Mouse (Mus musculus) granulocyte monocyte progenitor cell, adult 5-6 weeks (primary cell): Measurements from ENCODE around the gene Zdhhc1. TPM values are rescaled to one million over a fixed set of nuclear protein-coding genes. Genes with fewer than 3 reads are reported as not detected.

ENCODE experiments used
- ATAC-seq: replicated peaks from 2 replicates; pipeline ENCODE4 v1.8.0; 2016; ENCODE audit warnings: mild to moderate bottlenecking, moderate TSS enrichment, inconsistent platforms; ENCODE audit not compliant: poor library complexity, severe bottlenecking
- total RNA-seq, 2 experiments: library from RNA; stranded (forward) in 1 of 2; stranded (reverse) in 1 of 2; fragments of 200-712, 200-1000 nt in 1 of 2; fragments of >200 nt in 1 of 2; fragmentation: Nextera tagmentation in 1 of 2; gene quantifications; 2 replicates each; pipeline ENCODE4 v1.2.3; 2014 to 2017

The Zdhhc1 gene
- total RNA-seq, 2 experiments from 2014 or later: 1.8 to 3.6 TPM

DNA sequence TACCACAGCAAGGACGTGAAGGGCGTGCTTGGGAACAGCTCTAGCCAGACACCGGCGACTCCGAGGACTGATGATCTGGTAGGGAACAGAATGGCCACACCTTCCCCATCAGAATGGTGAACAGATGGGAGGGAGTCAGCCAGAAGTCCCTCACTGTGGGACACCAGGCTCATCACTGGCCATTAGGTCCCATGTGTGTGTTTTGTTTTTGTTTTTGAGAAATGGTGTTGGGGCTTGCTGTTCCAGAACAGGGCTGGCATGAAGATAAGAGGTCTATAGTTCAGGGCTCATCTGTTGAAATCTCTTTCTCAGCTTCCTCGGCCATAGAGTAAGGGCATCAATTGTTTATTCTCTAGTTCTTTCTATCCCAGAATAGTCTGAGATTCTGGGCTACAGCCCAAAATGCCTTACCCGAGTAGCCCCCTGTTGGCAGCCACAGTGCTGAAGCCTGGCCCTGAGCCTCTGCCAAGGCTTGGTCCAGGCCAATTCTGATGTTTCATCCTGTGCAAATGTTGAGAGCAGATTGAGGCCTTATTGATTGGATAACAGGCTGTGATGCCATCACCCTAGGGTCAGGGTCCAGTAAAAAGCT is 29.9 kb downstream of the Zdhhc1 start:
- ATAC-seq: no peak

DNA sequence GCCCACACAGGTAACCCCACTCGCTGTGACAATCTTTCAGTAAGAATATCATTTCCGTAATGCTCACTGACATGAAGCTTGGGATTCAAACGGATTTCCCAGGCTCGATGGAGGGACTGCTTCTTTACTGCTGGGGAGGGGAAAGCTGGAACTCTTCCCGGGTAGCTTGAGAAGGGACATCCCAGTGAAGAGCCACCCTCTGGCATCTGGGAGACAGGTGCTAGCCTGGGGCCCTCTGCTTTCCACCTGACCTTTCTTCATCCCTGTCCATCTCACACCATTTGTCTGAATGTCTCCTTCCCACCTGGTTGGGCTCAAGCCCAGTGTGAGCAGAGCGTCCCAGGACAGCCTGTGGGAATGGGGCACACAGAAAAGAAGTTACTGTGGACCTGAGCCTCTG is 30.5 kb downstream of the Zdhhc1 start:
- no peak for ATAC-seq

DNA sequence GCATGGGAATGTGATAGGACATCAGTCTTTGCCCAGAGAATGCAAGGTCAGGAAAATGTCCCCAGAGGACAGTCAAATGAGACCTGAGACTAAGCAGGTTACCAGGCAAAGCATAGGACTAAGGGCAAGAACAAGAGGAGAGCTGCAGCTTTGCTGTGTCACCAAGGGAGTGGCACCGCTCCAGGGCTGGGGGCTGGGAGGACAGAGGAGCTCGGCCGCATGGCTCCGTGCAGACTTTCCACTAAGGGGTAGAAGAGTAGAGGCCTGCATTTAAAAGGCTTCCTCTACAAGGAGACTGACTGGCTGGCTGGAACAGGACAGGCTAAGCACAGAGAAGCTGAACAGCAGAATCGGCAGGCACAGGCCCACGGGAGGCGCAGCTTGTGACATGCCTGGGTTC is 32.1 kb downstream of the Zdhhc1 start:
- no peak for ATAC-seq

DNA sequence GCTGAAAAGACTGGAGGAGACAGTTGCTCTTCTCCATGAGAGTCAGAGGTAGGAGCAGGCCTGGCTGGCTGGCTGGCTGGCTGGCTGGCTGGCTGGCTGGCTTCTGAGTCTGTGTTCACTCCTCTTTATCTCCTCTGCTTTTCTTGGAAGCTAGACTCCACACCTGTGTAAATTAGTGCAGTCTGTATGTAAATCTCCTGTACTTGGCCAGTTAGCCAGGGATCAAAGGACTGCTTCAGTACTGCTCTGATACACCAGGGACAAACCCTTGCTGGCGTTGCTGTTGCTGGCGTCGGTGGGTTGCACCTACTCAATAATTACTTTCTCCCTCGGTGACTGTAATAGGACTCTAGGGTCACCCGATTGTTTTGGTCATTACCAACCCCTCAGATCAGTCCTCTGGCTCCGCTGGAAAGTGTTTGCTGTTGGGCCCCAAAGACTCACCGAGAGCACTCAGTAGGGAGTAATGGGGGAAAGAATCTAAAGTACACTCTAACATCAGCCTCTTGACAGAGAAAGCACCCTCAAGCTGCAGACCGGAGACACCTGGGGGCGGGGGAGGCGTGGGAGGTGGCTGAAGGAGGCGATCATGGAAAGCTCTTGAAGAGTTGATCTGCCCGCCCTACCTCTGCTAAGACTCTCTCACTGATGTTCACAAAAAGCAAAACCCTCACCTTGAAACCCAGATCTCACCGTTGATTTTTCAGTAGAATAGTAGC is 35.5 kb downstream of the Zdhhc1 start:
- ATAC-seq: no peak

DNA sequence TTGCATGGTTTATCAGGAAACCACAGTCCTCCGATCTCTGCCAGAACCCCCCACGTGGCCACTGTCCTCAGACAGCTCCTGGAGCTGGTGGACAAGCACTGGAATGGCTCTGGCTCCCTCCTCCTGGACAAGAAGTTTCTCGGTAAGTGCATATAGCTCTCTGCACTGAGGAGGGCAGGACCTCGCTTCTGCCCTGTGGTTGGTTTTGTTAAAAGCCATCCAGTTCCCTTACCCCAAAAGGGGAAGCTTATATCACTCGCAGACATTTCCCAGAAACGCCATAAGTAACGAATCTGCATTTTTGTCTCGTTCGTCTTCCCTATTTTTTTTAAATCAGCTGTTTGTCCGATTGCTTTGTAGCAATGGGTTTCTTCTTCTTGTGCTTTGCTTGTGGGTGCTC is 41.5 kb downstream of the Zdhhc1 start:
- peak; percentile 85 for ATAC-seq

DNA sequence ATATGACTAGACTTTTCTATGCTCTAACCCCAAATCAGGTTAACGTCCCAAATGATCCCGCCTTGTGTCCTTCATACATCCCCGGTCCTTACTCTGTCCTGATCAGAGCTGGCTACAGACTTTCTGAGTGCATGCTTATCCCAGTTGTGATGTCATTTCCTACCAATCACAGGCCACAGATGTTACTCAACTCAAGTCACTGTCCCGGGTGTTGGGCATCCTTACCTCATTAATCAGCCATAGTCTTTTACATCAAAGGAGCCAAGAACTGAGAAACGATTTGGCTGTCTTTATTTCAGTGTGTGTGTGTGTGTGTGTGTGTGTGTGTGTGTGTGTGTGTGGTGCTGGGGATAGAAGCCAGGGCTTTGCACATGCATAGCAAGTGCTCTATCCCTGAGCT is 42.6 kb downstream of the Zdhhc1 start:
- peak; percentile 72 for ATAC-seq

DNA sequence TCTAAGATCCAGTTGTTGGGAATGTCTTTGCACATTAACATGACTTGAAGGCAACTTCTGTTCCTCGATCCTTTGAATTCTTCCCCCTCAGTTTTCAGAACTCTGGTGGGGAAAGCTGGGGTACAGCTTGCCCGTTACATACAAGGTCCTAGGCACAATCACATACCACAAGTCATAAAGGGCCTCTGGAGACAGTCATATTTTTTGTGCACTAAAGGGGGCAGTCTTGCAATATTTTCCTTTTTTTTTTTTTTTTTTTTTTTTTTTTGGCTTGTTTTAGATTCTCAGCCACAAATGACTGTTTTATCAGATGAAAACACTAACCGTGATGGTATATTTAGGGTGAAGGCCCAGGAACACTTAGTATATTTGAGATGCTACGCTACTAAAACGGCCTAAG is 43.4 kb downstream of the Zdhhc1 start:
- ATAC-seq: peak; percentile 38; the same call in 1 of the 2 replicates

DNA sequence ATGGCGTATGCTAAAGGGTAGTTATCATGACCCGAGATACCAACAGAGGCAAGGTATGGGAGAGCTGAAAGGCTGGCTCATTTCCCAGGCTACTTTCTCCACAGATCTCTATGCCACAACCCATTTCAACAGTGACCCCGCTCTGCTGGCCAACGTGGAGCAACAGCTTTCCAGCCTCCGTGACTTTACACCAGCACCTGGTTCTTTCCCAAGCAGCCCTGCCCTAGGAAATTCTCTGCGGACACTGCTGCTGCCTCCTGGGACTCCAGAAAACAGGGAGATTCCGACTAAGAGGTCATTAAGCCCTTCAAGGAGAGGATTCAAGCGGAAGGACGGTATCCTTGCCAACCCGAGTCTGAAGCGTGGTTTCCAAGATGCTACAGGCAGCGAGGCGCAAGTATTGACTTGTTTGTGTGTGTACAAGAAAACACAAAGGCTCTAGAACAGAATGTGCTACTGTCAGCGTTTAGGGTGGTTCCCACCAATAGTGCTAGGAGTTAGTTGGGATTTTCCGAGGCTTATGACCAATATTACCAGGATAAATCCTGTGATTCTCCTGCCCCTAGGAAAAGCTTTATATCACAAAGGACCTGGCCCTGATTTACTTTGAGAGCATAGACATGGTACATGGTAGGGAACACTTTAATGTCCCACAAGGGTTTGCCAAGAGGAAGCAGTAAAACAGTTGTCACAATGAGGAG is 44.6 kb downstream of the Zdhhc1 start:
- ATAC-seq: no peak

DNA sequence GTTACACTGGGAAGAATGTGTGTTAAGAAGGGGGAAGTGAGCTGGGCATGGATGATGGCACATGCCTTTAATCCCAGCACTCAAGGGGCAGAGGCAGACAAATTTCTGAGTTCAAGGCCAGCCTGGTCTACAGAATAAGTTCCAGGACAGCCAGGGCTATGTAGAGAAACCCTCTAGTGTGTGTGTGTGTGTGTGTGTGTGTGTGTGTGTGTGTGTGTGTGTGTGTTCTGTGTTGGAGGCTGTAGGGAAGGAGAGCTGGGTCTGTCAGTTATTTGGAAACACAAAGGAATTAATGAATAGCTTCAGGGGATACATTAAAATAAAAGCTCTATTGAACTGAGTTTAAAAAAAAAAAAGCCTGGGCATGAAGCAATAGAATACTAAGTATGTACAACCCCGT is 45.7 kb downstream of the Zdhhc1 start:
- ATAC-seq: no peak

DNA sequence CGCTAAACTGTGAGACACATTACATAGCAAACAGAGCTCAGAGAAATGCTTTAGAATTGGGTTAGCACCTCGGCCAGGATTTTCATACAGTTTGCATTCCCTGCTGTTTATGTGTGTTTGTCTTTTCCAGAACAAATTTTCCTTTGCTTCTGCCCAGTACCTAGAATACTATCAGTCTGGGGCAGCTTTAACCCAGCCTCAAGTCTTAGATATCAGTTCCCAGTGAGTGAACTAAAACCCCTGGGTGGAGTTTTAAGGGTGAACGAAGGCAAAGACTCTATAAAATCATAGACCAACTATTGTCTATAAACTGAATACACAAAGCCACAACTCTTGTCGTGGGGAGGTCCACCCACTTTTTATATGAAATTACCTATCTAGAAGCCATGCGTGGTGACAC is 48.1 kb downstream of the Zdhhc1 start:
- no peak for ATAC-seq

DNA sequence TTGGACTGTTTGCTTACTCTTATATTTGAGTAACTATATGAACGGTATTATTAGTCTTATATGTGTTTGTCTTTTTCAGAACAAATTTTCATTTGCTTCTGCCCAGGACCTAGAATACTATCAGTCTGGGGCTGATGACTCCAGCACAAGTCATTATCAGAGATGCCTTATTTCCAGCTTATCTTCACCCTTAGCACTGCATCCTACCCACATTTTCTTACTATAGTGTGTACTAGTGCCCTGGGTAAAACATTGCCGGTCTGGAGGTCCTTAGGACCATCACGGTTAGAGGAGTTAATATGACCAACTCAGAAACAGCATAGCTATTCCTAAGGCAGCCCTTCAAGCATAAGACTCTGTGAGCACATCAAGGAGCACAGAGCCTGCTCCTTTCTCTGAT is 48.5 kb downstream of the Zdhhc1 start:
- ATAC-seq: no peak

DNA sequence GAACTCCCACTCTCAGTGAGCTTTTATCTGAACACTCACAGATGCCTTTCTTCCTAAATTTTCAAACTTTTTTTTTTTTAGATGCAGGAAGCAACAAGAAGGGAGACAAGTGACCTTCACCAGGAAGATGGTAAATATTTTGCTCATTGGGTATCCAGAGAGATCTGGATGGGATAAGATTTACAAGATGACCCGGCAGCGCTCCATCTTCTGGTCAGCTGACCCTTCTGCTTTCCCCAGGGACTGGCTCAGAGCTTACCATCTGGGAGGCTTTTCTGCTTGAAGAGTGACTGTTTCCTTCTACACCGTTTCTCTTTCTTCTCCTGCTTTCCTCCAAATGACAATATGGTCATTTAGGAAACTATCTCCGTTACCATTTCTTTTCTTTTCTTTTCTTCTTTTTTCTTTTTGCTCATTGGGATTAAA is 50.6 kb downstream of the Zdhhc1 start:
- no peak for ATAC-seq

DNA sequence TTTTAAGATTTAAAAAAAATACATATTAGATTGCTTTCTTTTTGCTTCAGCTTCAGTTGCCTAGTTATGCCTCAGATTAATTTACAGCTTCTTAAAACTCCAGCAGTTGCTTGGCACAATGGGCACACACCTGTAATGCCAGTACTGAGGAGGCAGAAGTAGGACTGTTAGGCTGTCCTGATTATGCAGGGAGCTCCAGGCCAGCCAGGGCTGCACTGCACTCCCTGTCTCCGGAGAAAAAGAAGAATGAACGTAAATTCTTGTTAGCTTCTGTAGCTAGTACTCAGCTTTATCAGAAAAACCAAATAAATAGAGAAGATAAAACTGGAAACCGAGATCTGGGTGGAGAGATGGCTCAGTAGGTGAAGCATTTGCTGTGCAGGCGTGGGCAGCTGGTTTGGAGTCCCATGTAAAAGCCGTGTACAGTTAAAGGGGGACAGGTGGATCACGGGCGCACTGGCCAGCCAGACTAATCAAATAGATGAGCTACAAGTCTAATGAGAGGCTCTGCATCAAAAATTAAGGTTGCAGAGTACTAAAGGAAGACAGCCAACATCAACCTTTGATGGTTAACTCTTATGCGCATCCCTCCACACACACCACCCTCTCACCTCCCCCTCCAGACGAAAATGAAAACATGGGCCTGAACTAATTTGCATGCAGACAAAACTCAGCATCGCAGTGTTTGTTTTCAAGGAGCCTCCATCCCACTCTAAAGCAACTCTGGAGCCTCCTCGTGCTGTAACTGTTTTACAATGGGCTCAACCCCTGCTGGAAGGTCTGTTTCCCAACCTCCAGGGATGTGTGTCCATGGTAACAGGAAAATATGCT is 51.2 kb downstream of the Zdhhc1 start:
- ATAC-seq: no peak

DNA sequence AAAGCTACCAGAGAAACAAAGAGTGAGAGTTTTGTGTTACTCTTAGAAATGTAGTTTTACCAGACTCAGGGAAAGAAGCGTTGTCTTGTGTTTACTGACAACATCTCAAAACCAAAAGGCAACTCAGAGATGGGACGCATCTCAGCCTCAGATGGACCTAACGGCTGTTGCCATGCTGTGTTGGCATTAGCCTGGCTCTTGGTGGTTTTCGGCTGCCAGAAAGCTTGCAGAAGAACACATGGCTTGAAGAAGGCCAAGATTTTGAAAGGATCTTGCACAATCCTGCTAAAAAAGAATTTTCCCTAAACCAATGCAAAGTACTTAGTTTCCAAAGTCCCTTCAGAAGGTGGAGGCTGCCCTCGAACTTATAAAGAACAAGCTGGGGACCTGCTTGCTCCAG is 54.0 kb downstream of the Zdhhc1 start:
- ATAC-seq: no peak

DNA sequence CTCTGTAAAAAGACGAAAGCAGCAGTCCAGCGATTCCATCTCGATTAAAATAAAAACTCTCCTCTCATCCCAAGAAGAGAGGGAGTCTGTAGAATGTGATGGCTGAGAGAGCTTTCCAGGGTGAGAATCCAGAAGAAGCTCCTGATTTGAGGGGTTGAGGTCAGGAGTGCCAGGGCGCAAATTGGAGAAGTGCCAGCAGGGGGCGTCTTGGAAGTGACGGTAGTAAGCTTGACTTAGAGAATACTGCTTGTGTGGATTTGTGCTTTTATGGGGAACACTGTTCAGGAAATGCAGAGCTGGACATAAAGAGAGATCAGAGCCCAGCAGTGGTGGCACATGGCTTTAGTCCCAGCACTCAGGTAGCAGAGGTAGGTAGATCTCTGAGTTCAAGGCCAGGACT is 55.3 kb downstream of the Zdhhc1 start:
- ATAC-seq: peak; percentile 61

DNA sequence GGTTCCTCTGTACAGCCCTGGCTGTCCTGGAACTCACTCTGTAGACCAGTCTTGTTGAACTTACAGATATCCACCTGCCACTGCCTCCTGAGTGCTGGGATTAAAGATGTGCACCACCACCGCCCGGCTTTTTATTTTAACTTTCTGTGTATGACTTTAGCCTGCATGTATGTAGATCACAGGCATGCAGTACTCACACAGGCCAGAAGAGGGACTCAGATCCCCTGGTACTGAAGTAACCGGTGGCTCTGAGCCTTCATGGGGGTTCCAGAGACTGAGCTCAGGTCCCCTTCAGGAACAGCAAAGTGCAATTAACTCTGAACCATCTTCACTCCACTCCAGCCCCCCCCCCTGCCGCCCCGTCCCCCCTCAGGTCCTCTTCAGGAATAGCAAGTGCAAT is 57.8 kb downstream of the Zdhhc1 start:
- peak; percentile 68 for ATAC-seq

DNA sequence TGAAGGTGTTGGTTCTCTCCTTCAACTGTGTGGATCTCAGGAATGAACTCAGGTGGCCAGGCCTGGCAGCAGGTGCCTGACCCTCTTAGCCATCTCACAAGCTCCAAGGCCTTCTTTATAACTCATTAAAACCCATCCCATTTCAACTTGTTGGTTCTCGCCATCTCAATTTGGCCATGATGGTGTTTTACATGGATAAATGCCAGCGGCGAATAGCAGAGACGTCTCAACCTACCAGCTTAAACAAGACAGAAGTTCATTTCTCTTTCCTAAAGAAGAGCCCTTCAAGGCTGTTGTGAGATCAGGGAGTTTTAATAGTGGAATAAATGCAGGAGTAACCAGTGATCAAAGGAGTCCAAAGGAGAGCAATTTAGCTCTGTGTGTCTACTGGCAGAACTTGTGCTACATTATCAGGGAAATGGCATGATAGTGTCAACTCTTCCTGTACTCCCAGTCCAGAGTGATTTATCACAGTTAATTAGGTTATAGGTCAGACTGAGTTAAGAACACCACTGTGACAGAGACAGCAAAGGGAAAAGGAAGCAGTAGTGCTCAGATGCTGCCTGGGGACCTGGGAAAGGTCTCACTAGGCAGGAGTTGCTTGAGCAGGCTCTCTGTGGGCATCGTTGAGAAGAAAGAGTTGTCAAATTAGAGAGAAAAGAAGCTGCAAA is 59.5 kb downstream of the Zdhhc1 start:
- no peak for ATAC-seq

DNA sequence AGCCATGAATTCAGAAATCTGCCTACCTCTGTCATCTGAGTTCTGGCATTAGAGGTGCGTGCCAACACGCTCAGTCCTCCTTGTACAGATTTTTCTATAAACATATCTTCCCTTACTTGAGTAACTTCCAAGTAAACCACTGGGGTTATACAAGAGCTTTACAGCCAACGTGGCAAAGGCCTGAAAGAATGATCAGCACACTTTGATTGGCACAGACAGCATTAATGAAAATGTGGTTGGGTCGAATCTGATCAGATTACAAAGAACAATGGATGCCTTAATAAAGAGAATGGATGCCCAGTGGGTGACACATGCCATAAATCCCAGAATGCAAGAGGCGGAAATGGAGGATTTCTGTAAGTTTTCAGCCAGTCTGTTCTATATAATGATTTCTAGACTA is 60.5 kb downstream of the Zdhhc1 start:
- ATAC-seq: no peak

DNA sequence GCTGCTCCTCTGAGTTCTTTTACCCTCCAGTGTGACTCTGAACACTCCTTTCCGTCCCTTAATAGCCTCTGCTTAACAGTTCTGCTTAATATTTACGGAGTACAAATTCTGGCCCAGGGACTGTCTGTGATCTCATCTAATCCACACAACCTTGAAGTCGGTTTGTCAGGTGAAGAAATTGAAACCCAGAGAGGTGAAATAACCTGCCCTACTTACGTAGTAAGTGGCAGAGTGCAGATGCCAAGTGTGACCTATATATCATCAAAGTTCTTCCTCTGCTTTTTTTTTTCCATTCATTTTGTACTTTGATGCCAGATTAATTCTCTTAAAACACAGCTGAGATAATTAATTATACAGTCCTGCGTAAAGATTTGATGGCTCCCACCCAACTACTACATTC is 62.6 kb downstream of the Zdhhc1 start:
- ATAC-seq: no peak

DNA sequence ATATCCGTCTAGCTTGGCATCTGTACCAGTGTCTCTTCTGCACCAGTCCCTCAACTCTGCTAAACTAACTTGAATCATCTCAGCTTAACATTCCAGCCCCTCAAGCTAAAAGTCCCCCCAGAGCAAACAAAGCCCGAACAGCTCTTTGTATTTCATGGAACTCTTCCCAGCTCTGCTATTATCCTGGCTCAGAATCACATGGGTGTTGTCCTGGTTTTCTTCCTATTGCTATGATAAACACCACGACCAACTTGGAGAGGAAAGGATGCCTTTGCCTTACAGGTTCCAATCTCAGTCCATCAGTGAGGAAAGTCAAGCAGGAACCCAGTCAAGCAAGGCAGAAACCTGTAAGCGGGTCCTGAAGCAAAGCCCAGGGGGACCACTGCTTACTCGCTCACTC is 63.2 kb downstream of the Zdhhc1 start:
- ATAC-seq: no peak
